Mouse (Mus musculus): ENCODE measurements around the gene Rassf2.

Gene Rassf2

DNA sequence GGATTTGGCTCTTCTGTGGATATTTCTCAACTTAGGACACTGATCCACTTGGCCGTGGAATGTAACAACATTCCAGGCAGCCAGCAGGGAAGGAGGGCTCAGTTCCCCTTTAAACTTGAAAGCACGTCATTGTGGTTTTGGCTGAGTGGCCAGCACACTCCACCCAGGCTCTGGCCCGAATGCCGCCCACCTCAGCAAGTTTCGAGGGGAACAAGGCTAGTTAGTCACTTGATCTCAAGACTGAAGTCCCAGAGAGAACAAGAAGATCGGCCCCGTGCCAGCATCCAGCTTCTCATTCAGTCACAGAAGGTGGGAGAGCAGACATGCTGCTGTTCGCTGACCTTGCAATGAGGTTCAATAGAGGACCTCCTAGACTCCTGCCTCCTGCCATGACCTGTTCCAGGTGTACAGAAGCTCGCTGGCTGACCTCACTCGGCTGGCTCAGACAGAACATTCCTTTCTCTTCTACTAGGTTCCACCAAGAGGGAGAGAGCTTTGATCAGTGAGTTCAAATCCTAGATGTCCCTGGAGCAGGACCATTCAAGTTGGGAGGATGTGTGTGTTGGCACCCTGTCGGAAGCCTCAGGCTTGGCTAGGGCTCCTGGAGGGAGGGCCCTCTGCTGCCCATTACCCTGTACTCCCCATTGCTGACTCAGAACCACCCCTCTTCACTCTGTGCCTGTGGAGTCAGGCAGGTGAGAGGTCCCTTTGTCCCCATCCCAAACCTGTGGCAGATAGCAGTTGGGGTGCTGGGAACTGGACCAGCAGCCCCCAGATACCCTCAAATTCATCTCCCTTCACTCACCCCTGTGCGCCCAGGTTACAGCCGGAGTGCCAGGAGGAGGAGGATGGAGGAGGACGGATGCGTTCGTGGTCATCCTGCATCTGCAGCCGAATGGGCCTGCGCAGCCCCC, 23.2 kb downstream of the Rassf2 start:
- peak; percentile 93 for DNase-seq (ENCODE audit: extremely low read depth, insufficient read length, low spot score)

DNA sequence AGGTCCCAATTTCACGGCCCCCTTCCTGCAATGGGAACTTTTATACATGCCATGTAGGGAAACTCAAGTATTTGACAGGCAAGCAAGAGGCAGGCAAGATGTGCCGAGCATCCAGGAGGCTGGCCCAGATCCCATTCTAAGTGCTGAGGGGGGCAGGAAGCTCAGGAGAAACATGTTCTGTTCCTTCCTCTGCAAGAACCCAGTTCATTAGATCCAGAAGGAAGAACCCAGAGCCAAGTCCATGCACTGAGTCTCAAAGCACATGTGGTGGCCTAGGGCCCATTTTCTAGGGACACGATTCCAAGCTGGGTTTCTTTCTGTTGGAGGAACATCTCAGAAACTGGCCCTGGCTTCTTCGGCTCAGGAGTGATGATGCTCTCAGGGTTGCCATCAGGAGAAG, 24.6 kb downstream of the Rassf2 start:
- no peak for DNase-seq (ENCODE audit: extremely low read depth, insufficient read length, low spot score)

DNA sequence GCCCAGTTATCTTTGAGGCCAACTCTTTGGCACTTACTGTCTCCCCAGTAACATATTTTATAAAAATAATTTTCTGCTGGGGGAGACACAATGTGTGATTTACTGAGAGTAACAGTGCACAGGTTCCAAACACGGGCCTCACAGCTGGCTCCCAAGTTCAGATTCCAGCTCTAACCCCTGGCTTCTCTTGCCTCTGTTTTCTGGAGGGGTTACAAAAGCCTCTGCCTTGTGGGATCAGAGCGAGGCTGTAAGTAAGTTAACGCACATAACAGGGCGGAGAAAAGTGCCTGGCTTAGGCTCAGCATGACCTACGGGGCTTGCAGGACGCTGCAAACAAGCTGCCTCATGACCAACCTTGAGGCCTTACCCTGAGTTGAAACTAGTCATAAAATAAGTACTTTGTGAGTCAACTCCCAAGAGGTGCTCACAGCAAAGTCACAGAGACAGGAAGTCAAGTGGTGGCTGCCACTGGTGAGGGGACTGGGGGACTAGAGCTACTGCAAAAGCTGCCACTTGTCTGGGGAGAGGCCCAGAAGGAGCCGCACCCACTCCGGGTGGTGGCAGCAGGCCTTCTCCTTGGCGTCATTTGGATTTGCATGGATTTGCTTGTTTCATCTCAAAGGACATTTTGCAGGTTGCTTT, 25.4 kb downstream of the Rassf2 start:
- DNase-seq (ENCODE audit: extremely low read depth, insufficient read length, low spot score), result peak; percentile 73

DNA sequence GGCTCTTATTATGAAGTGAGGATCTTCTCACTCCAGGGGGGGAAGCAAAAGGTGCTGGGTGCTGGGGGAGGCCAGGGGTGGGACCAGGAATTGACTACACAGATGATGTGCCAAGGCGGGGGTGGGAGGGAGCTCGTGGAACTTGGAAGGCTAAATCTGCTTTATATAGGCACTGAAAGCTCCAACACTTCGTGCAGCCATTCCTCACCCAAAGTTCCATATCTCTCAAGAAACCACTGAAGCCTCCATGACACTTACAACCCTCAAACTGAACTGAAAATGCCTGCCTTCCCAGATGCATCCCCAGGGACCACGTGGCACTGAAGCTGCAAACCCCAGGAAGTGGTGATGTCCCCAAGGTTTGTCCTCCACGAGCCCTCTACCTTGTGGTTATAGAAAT, 26.1 kb downstream of the Rassf2 start:
- DNase-seq (ENCODE audit: extremely low read depth, insufficient read length, low spot score), result peak; percentile 26

DNA sequence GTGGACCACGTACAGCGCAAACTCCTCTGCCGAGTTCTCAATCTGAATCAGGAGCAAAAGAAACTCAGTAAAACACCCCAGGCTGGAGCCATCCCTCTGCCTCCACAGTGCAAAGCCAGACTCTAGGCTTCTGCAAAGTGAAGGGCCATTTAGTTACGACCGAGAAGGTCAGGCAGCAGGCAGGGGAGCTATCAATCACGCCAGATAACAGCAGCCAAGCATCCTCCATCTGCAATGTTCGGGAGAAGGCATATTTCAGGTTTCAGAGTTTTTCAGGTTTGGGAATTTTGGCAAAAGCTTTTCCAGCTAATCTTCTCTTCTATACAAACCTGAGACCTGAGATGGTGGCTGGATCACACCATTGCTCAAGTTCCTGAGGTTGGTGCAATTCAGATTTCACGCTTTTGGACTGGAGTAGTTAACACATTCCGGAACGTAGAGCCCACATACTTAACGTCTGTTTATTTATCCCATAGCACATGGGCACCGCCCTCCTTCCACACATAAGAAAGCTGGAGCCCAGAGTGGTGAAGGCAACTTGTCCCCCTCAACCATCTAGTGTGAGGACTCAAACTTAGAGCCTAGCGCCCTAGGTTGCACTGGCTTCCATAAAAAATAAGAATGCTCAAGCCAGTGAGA, 28.2 kb downstream of the Rassf2 start:
- no peak for DNase-seq (ENCODE audit: extremely low read depth, insufficient read length, low spot score)

DNA sequence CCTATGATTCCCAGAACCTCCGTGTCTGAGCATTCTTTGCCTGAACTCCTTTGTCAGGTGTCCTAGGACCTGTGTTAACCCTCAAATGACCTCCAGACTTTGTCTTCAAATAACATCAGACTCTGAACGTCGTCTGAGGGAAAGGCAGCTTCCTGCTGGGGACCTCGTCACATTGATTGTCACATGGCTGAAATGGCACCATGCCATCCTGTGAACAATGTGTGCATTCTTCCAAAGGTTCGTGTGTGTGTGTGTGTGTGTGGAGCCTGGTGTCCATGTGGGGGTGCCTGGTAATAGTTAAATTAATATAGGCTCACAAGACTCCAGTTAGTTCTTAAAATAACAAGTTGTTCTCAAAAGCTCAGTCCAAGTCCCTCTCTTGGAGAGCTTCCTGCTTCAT, 32.7 kb downstream of the Rassf2 start:
- no peak for DNase-seq (ENCODE audit: extremely low read depth, insufficient read length, low spot score)

DNA sequence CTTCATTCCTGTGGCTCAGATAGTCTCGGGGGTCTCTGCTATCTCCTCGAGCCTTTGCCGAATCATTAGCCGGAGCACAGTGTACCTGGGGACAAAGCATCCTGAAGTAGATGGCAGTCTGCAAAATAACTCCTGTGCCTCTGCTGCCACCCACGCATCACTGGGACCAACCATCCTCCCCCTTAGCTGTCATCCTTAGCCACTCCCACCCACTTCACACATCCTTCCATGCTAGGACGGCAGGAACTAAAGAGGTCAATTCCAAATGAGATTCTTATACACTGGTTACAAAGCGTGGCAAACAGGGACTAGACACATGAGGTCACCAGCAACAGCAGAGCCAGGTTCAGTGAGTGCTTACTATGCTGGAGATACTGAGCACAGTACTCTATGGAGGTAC, 33.7 kb downstream of the Rassf2 start:
- no peak for DNase-seq (ENCODE audit: extremely low read depth, insufficient read length, low spot score)

DNA sequence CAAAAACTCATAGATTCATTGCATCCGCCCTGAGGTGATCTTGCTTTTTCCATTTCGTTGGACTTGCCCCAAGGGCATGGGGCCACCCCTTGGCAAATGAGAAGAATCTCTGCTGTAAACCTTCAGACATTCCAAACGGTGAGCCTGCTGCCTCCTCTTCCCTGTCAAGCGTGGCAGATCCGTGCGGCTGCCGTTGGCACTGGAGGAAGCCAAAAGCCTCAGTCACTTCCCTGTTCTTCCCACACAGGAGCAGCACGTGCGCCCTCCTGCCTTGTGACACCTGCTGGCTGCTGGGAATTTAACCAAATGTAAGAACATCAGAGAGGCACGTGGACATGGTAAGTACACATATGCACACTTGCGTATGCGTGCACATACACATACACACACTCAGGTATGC, 34.3 kb downstream of the Rassf2 start:
- DNase-seq (ENCODE audit: extremely low read depth, insufficient read length, low spot score), result no peak

DNA sequence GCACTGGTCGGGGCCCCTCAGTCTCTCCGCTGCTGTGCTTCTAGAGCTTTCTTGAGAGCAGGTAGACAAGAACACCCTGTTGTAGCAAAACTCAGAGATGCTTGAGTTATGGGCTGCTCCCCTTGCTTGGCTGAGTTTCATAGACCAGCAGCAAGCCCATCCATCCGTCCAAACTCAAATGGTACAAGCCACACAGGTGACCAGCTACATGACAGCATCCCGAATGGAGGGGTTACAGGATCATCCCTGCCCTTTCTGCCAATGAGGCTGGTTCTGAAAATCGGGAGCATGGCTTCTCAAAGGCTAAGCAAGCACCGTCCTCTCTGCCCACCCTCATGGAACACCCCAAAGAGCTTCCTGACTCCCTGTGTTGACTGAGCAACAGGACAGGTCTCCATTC, 35.1 kb downstream of the Rassf2 start:
- DNase-seq (ENCODE audit: extremely low read depth, insufficient read length, low spot score), result no peak

DNA sequence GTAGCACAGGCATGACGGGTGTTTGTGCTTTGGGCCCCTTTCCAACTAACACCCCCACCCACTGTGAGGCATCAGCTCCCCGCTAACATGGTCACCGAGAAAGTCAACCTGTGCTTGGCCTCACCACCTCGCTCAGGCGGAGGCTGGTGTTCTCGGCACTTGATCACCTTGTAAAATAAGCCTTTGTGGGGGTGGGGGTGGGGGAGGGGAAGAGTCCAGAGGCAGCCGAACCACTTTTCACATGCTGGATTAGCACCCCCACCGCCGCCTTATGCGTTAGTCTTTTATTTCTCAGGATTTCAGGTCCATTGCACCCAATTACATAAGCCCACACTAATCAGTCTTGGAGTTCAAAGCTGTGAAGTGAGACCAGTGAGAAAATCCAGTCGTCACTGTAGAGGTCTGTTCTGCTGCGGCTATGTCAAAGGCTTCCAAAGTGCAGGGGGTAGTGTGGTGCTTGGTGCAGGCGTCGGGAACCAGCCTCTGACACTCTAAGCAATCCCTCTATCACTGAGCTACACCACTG, 36.4 kb downstream of the Rassf2 start:
- no peak for DNase-seq (ENCODE audit: extremely low read depth, insufficient read length, low spot score)

DNA sequence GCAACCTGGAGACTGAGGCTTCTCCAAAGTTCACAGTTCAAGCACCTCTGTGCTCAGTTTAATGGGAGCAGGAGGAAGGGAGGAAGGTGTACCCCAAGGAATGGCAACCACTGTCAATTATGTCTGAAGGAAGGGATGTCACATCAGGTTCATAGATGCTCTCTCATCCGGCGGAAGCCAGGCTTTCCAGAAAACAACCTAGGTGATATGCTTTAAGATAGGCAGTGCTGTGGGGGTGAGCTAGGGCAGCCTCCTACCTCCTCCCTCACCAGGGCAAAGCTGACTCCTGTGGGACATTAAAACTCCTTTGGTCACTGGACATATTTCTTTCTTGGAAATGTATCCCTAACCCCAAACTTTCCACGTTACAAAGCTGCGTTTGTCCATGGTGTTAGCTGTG, 36.9 kb downstream of the Rassf2 start:
- DNase-seq (ENCODE audit: extremely low read depth, insufficient read length, low spot score), result no peak

DNA sequence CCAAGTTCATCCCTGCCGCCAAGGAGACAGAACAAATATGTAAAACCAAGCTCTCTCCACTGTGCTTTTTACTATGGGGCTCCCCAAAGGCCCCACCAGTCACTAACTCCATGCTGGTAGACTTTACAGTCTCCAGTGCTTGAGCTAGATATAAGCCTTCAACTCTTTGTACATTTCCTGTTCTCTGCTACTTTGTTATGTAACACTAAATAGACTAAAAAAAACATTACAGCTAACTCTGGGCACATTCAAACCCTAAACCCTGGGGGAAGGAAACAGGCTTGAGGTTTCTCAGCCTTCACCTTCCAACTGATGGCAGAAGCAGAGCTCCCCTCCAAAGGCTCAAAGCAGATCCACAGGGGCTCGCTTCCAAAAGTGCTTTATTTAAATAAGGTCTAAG, 37.6 kb downstream of the Rassf2 start:
- no peak for DNase-seq (ENCODE audit: extremely low read depth, insufficient read length, low spot score)

DNA sequence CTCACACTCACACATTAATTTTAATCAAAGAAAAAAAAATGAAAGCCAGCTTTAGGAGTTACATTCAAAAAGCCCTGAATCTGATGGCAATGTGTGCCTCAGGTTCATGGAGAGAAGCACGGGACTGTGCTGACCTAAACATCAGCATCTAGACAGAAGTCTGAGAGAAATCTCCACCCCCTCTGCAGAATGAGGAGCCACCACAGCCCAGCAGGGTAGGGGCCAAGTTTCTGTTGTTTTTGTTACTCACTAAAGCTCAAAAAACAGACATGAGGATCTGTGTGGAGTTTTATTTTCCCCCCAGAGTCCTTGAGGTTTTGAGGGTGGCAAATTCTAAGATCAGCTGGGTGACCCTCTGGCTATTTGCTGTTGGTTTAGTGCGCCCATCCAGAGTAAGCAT, 41.5 kb downstream of the Rassf2 start:
- no peak for DNase-seq (ENCODE audit: extremely low read depth, insufficient read length, low spot score)

DNA sequence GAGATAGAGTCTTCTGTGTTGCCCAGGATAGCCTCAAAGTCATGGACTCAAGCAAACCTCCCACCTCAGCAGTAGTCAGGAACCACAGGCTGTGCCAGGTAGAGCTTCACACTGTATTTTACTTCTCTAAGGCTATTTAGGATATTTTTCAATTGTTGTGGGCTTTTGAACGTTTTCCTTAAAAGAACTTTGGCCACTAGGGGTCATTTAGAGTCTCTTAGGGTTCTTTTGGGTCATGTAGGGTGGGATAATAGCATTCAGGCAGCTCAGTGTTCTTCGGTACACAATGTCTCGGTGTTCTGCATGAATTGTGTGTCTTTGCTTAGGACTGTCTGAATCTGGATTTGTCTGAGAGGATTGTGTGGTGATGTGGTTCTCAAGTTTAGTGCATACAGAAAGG, 42.1 kb downstream of the Rassf2 start:
- DNase-seq (ENCODE audit: extremely low read depth, insufficient read length, low spot score), result no peak

DNA sequence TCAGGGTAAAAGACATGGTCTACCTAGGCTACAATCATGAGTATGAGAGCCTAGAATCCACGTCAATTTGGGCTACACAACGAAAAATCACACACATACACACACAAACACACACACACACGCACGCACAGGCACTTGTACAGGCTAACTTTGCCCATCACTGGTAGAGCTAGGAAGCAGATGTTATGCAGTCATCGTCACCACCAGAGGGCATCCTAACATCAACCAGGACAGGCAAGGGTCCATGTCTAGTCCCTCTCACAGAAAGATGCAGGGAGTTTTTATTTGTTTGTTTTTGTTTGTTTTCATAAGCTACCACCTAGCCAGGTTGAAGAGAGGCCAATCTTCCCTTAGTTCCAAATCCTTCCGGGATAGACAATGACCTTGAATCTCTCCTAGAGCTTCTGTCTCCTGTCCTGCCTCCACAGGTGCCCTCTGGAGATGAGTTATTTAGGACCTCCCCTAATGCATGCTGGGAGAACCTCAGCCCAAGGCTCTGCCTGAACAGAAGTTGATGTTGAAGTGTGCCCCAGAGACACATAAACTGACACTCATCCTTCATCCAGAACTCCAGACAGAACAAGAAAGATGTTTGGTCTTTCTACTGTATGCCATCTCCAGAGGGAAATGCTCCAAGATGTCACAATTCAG, 47.4 kb downstream of the Rassf2 start:
- peak; percentile 34 for DNase-seq (ENCODE audit: extremely low read depth, insufficient read length, low spot score)

DNA sequence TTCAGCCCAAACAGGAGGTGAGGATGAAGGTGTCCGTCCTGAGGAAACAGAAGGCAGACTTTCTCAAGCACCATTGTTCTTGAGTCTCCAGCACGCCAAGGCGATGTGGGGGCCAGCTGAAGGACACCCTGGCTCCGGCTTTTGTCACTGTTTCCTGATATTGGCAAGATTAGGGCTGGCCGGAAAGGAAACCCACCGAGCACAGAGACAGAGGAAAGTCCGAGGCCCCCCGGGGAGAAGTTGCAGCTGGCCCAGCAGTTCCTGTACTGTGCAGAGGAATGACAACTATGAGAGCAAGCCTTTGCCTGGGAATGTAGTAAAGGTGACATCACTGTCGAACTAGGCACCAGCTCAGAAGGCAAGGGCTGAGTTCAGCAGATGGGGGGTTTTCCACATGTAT, 49.2 kb downstream of the Rassf2 start:
- DNase-seq (ENCODE audit: extremely low read depth, insufficient read length, low spot score), result no peak

DNA sequence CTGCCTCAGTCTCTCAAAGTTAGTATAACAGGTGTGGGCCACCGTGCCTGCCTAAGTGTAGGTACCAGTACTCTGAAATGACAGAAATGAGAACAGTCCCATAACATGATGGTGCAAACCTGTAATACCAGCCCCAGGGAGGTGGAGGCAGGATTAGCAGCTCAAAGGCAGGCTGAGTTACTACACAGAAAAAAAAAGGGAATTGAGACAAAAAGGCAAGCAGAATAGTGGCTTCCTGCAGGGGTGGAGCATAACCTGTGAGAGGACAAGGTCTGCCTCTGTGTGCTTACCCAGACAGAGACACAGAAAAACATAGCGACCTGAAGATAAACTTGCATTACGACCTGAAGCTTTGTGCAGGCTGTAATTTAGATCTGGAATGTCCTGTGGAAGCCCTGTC, 53.4 kb downstream of the Rassf2 start:
- DNase-seq (ENCODE audit: extremely low read depth, insufficient read length, low spot score), result no peak

DNA sequence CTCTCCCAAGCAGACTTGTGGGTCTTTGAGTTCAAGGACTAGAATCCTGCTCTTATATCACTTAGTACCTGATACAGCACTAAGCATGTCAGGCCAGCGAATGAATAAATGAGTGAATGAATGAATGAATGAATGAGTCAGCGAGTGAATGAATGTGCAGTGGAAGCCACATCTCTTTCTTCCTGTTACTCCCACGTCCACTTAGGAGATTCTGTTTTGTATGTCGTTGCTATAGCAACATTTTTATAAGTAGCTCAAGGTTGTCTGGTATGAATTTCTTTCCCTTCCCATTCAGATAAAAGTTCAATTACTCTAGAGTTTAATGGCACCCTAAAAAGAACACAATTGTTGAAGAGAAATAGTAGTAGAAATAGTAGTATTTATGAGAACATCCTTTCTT, 59.0 kb downstream of the Rassf2 start:
- no peak for DNase-seq (ENCODE audit: extremely low read depth, insufficient read length, low spot score)

DNA sequence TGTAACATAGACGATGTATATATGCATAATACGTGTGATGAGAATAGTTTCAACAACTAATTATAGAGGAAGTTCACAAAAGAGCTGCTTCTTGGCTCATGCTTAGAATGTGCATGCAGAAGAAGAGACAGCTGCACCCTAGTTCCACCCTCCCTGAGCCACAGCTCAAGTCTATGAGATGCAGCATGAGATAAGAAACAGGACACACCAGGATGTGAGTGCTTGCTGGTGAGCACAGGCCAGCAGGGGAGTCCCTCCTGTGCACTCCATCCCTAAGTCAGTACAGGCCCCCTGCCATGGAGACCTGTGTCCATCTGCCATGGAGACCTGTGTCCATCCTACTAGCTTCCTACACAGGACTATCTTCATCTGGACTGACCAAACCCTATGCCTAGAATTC, 59.5 kb downstream of the Rassf2 start:
- no peak for DNase-seq (ENCODE audit: extremely low read depth, insufficient read length, low spot score)

DNA sequence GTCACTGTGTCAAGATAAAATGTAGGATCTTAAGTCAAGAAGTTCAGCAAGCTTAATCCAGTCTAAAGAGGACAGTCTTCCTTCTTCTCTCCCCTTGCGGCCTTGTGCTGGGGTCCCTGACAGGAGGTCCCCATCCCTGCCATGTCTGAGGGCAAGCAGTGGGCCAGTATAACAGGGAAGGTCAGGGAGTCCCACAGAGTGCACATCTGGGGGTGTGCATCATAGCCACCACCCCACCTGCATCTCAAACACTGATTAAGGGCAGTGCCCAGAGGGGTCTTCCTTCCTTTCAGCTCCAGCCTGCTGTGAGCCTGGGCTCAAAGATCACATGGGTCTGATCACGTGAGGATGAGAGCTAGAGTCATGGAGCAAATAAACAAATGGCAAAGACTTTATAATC, 68.4 kb downstream of the Rassf2 start:
- no peak for DNase-seq (ENCODE audit: extremely low read depth, insufficient read length, low spot score)

DNA sequence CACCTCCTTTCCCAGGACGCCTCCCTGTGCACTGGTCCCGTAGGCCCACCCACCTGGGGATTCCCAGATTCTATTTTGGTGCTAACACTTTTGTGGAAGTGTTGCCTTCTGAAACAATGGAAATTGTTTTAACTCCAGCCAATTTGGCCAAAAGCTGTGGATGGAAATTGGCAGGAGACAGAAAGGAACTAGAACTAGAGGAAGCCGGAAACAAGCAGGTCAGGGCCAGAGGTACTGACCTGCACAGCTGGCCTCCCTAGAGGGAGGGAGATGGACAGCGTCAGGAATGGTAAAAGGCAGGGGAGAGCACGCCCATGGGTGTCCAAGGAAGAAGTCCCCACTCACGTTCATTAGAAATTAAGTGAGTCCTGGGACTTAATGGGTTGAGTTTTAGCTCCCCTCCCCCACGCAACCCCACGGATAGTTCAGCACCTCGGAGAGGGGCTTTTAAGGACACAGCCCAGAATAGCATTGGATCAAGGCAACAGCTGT, 72.3 kb downstream of the Rassf2 start:
- no peak for DNase-seq (ENCODE audit: extremely low read depth, insufficient read length, low spot score)
